Mouse (Mus musculus) adrenal gland, postnatal 4 days (tissue): ENCODE data around the gene Klhl10. TPM values are rescaled to one million over a fixed set of nuclear protein-coding genes. Genes with fewer than 3 reads are reported as not detected.

ENCODE experiments used
- microRNA-seq: library from miRNA; unstranded; fragments of <30 nt; microRNA quantifications from one replicate; pipeline ENCODE4 v1.2.0, GENCODE M21; 2021
- total RNA-seq, 2 experiments: library from RNA; stranded (reverse); gene quantifications; 2 replicates each; pipeline ENCODE4 v1.2.3; 2021

Klhl10 gene
- total RNA-seq, 2 experiments from 2014 or later = 1.5 to 2.1 TPM

Small RNA genes within 50 kb of the gene (microRNA-seq; reads per million reads assigned to microRNA genes)
- gene Gm27374 (not detected), gene Mir7116 (not detected)

Other genes with a start within 250 kb of the Klhl10 start
- gene Krt9, start 248.7 kb upstream of the Klhl10 start, total RNA-seq = under 1 TPM; 0.11 to 0.22 TPM
- gene Krt14, start 234.4 kb upstream of the Klhl10 start, total RNA-seq = under 1 TPM; 0.93 to 0.98 TPM
- gene Krt16, start 193.0 kb upstream of the Klhl10 start, total RNA-seq = not detected
- under 1 TPM; 0.25 to 0.31 TPM for gene Krt17, start 180.9 kb upstream of the Klhl10 start, total RNA-seq
- gene Krt42, start 172.0 kb upstream of the Klhl10 start, total RNA-seq = not detected
- 100 to 1,000 TPM; 886 to 904 TPM for gene Eif1, start 122.0 kb upstream of the Klhl10 start, total RNA-seq
- not detected for gene Gast, start 107.5 kb upstream of the Klhl10 start, total RNA-seq
- gene Hap1, start 85.8 kb upstream of the Klhl10 start, total RNA-seq = 100 to 1,000 TPM; 106 to 110 TPM
- 100 to 1,000 TPM in 1 of 2 experiments, 10 to 100 TPM in 1; 99.0 to 109 TPM for gene Jup, start 44.2 kb upstream of the Klhl10 start, total RNA-seq
- gene P3h4, start 27.1 kb upstream of the Klhl10 start, total RNA-seq = 10 to 100 TPM; 40.1 to 43.5 TPM
- 10 to 100 TPM; 65.3 to 68.6 TPM for gene Fkbp10, start 26.2 kb upstream of the Klhl10 start, total RNA-seq
- 10 to 100 TPM; 82.4 to 84.5 TPM for gene Nt5c3b, start 109 bp upstream of the Klhl10 start, total RNA-seq
- gene Klhl11, start 30.8 kb downstream of the Klhl10 start, total RNA-seq = 10 to 100 TPM; 48.8 to 50.0 TPM
- gene Acly, start 86.1 kb downstream of the Klhl10 start, total RNA-seq = 100 to 1,000 TPM; 420 to 464 TPM
- 1 to 10 TPM; 2.2 TPM for gene Ttc25, start 103.7 kb downstream of the Klhl10 start, total RNA-seq
- gene Cnp, start 133.0 kb downstream of the Klhl10 start, total RNA-seq = 10 to 100 TPM; 49.5 to 51.3 TPM
- 10 to 100 TPM; 49.5 to 50.0 TPM for gene Nkiras2, start 177.3 kb downstream of the Klhl10 start, total RNA-seq
- gene Dnajc7, start 178.3 kb downstream of the Klhl10 start, total RNA-seq = 100 to 1,000 TPM; 296 to 306 TPM